Mouse (Mus musculus) intestine, embryonic 16.5 days (tissue): ENCODE measurements around the gene Cdiptos. TPM values are rescaled to one million over a fixed set of nuclear protein-coding genes. Genes with fewer than 3 reads are reported as not detected.
A peak's percentile ranks its signal among the peaks of the same experiment; 100 is the strongest.

Experiments used
- ATAC-seq: fragments of 200-750 bp; cut with Nextera tagmentation; 2 replicates; pipeline ENCODE4 v1.8.0; 2017; ENCODE audit warnings: moderate TSS enrichment, moderate library complexity
- H3K27ac ChIP-seq: fragments of 300-500 bp; sonication (generic); 2 replicates; pipeline ENCODE4 v1.5.1; 2014; ENCODE audit warnings: mild to moderate bottlenecking, low read length
- H3K27me3 ChIP-seq: fragments of 300-500 bp; sonication (generic); replicated peaks from 2 replicates; pipeline ENCODE4 v1.6.1; 2014; ENCODE audit warnings: low read length, control low read depth, mixed read lengths; ENCODE audit not compliant: control insufficient read depth, insufficient read depth
- H3K36me3 ChIP-seq: fragments of 300-500 bp; sonication (generic); 2 replicates; pipeline ENCODE4 v1.6.1; 2014; ENCODE audit warnings: low read length, control low read depth; ENCODE audit not compliant: control insufficient read depth, insufficient read depth
- H3K4me1 ChIP-seq: fragments of 300-500 bp; sonication (generic); 2 replicates; pipeline ENCODE4 v1.6.1; 2014; ENCODE audit warnings: low read length, control low read depth, mixed read lengths; ENCODE audit not compliant: control insufficient read depth, insufficient read depth
- H3K4me2 ChIP-seq: fragments of 300-500 bp; sonication (generic); 2 replicates; pipeline ENCODE4 v1.6.1; 2014; ENCODE audit warnings: low read depth, low read length, control low read depth
- H3K4me3 ChIP-seq: fragments of 300-500 bp; sonication (generic); 2 replicates; pipeline ENCODE4 v1.5.1; 2014; ENCODE audit warnings: mild to moderate bottlenecking, low read length
- H3K9ac ChIP-seq: fragments of 300-500 bp; sonication (generic); 2 replicates; pipeline ENCODE4 v1.6.1; 2014; ENCODE audit warnings: low read depth, low read length
- H3K9me3 ChIP-seq: fragments of 300-500 bp; sonication (generic); 2 replicates; pipeline ENCODE4 v1.6.1; 2016; ENCODE audit warnings: low read length, control low read depth; ENCODE audit not compliant: control insufficient read depth
- WGBS: fragments of 180-500 bp; shearing (Covaris S2); extraction: QIAGEN DNeasy Blood & Tissue Kit; methylation state at CpG from one replicate; pipeline ENCODE4 v1.1.7; 2014; 5-methylcytosine and 5-hydroxymethylcytosine counted together
- polyA plus RNA-seq: library from polyadenylated mRNA; unstranded; fragments of >200 nt; fragmentation: Nextera tagmentation; extraction: Ambion mirVana; gene quantifications from 2 replicates; pipeline ENCODE4 v1.2.1, GENCODE M21; 2015

Gene Cdiptos
- polyA plus RNA-seq, 1 experiment from 2014 or later: 1.6 TPM

DNA sequence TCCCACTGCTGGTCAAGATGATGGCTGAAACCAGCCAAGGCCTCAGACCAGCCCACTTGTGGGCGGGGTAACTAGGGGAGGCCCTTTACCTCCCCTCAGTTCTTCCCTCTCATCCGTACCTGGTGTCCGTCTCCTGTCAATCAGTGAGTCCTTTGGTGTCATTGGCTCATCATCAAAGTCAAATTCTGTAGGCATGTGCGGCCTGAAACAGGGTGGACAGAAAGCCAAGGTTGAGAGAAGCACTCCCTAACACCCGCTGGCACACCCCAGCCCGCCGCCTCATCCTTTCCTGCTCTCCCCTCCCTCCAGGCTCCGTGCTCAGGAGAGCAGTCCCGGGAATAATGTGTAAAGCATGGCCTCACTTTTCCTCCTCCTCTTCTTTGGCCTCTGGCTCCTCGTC, 40.2 kb upstream of the Cdiptos start:
- Histone ChIP-seq H3K4me3 (peak overlapping the region; percentile 66), H3K9ac (peak overlapping the region; percentile 83), H3K36me3 (peaks cover 8% of the 10 kb centered on the region; the same call in 1 of the 2 replicates), H3K9me3 (no peaks in the 10 kb centered on the region), H3K27ac (peak overlapping the region; percentile 92), H3K27me3 (no peaks in the 10 kb centered on the region), H3K4me2 (peak overlapping the region; percentile 55), H3K4me1 (peaks cover 52% of the 10 kb centered on the region)
- under 1% methylated on average over 10 of the region's 10 CpGs for WGBS
- ATAC-seq: peak; percentile 32

DNA sequence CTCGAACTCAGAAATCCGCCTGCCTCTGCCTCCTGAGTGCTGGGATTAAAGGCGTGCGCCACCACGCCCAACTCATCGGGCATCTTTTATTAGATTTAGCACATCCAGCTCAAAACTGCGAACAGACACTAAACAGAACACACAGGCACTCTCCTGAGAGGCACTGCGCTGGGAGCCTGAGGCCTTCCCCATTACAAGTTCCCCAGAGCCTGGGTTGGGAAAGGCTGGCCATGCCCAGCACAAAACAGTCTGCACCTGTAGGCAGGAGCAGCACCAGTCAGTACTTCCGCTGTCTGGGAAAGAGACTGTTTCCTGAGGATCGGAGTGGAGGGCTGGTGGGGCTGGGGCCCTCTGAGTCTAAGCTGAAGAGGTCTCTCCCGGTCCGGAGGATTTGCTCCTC, 39.1 kb upstream of the Cdiptos start:
- no peak for ATAC-seq
- 83% methylated on average over 12 of the region's 12 CpGs for WGBS
- H3K27me3 ChIP-seq: no peaks in the 10 kb centered on the region
- no peak overlapping the region for H3K4me3 ChIP-seq
- H3K36me3 ChIP-seq: peaks cover 8% of the 10 kb centered on the region; the same call in 1 of the 2 replicates
- H3K9me3 ChIP-seq: no peaks in the 10 kb centered on the region
- peaks cover 43% of the 10 kb centered on the region for H3K4me1 ChIP-seq
- peak overlapping the region; percentile 10; the same call in 1 of the 2 replicates for H3K9ac ChIP-seq
- H3K4me2 ChIP-seq: no peak overlapping the region; the same call in 1 of the 2 replicates
- H3K27ac ChIP-seq: no peak overlapping the region

DNA sequence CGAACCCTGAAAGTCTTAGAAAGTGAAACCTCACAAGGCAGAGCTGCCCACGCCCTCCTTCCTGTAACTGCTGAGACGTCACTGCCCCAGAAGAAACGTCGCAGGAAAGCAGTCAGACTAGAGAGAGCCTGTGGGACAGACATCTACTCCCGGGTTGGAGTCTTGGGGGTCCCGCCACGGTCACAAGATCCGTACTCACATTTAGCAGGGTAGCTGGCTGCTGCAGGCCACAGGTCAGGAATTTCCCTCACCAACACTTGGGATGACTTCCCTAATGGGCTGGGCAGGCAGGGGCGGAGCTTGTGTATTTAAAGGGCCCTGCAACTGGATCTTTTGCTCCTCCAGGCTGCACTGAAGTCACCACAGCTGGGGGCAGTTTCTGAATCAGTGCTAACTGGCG, 38.4 kb upstream of the Cdiptos start, which contains the start of gene Mvp:
Mvp (minus strand) TSS at position 302 of the 400 bp plus-strand sequence.
- Histone ChIP-seq H3K9me3 (no peaks in the 10 kb centered on the region), H3K4me3 (peak within 1 kb of the TSS; percentile 48), H3K27ac (peak within 1 kb of the TSS; percentile 34; the same call in 1 of the 2 replicates), H3K36me3 (peaks cover 8% of the 10 kb centered on the region; the same call in 1 of the 2 replicates), H3K4me1 (peaks cover 40% of the 10 kb centered on the region), H3K27me3 (no peaks in the 10 kb centered on the region), H3K9ac (peak within 1 kb of the TSS; percentile 64), H3K4me2 (peak within 1 kb of the TSS; percentile 55)
- no peak for ATAC-seq
- WGBS: 23% methylated on average over 11 of the region's 11 CpGs

- H3K27me3 ChIP-seq: no peaks in the 10 kb centered on the region
- H3K36me3 ChIP-seq: peaks cover 8% of the 10 kb centered on the region; the same call in 1 of the 2 replicates
- WGBS: 90% methylated on average over 6 of the region's 6 CpGs
- H3K27ac ChIP-seq: no peak overlapping the region
- peak overlapping the region; percentile 64; the same call in 1 of the 2 replicates for H3K9ac ChIP-seq
- peak overlapping the region; percentile 53 for H3K4me2 ChIP-seq
- no peak for ATAC-seq
- H3K9me3 ChIP-seq: no peaks in the 10 kb centered on the region
- peak overlapping the region; percentile 48 for H3K4me3 ChIP-seq
- H3K4me1 ChIP-seq: peaks cover 39% of the 10 kb centered on the region
These were observed 37.5 kb upstream of the Cdiptos start for GRCm38 (mm10) chr7:127013385-127013784.

DNA sequence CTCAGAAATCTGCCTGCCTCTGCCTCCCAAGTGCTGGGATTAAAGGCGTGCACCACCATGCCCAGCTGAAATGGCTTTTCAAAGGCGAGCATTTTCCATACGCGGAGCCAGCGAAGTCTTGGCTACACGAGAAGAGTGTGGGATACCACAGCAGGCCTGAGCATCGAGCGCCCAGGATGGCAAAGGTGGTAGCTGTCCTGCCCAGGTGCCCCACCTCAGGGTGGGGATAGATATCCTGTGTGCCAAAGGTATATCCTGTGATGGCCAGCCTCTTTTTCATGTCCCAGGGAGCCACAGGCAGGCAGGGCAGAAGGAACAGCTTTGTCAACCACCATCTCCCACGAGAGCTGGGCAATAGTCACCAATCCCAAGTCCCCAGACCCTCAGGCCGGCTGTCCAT, 36.9 kb upstream of the Cdiptos start:
- WGBS: 95% methylated on average over 10 of the region's 10 CpGs
- Histone ChIP-seq H3K9ac (no peak overlapping the region), H3K4me2 (no peak overlapping the region), H3K9me3 (no peaks in the 10 kb centered on the region), H3K4me1 (peaks cover 37% of the 10 kb centered on the region), H3K27ac (no peak overlapping the region), H3K27me3 (no peaks in the 10 kb centered on the region), H3K4me3 (no peak overlapping the region), H3K36me3 (peaks cover 8% of the 10 kb centered on the region; the same call in 1 of the 2 replicates)
- ATAC-seq: no peak

DNA sequence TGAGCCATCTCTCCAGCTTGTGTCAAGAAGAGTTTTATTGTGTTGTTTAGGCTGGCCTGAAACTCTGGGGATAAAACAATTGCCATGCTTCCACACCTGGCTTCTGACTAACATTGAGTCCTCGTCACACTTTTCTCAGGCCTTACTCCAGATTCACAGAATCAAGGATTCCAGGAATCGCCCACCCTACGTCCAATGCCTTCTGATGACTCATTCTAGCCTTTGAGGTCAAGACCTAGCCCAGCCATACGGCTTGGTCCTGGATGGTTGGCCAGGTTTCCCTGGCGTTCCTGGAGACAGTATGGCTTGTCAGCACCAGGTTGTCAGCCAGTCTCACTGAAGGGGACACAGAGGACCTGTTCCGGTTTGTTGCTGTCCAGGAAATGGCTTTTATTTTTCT, 36.5 kb upstream of the Cdiptos start:
- Histone ChIP-seq H3K4me1 (peaks cover 35% of the 10 kb centered on the region), H3K4me3 (no peak overlapping the region), H3K36me3 (peaks cover 8% of the 10 kb centered on the region; the same call in 1 of the 2 replicates), H3K9ac (no peak overlapping the region), H3K27me3 (no peaks in the 10 kb centered on the region), H3K27ac (no peak overlapping the region), H3K4me2 (no peak overlapping the region), H3K9me3 (no peaks in the 10 kb centered on the region)
- 84% methylated on average over 6 of the region's 6 CpGs for WGBS
- no peak for ATAC-seq

GRCm38 (mm10) chr7:127011717-127012116, 35.8 kb upstream of the Cdiptos start:
- H3K27ac ChIP-seq: 0 out of 2 replicates have a peak overlapping the region, but pooled peaks have one; percentile 1
- peaks cover 35% of the 10 kb centered on the region for H3K4me1 ChIP-seq
- no peak for ATAC-seq
- 74% methylated on average over 2 of the region's 2 CpGs for WGBS
- H3K4me2 ChIP-seq: no peak overlapping the region
- H3K4me3 ChIP-seq: no peak overlapping the region
- no peak overlapping the region; the same call in 1 of the 2 replicates for H3K9ac ChIP-seq
- H3K27me3 ChIP-seq: no peaks in the 10 kb centered on the region
- peaks cover 8% of the 10 kb centered on the region; the same call in 1 of the 2 replicates for H3K36me3 ChIP-seq
- no peaks in the 10 kb centered on the region for H3K9me3 ChIP-seq

DNA sequence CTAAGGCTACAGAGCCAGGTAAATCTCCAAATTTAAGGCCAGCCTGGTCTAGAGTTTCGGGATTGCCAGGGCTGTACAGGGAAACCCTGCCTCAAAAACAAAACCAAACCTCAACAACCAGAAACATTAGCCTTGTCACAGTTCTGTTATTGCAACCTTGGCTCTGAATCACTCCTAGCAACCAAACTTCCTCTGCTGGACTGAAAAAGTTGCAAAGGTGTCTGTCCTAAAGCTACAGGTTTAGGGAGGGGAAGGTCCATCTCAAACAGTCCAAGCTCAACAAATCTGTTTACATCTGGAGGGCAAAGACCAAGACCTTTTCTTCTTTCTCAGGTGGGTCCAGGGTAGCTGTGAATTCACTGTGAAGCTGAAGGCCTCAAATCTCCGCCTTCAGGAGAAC, 35.2 kb upstream of the Cdiptos start:
- H3K36me3 ChIP-seq: peaks cover 8% of the 10 kb centered on the region; the same call in 1 of the 2 replicates
- 87% methylated on average over 2 of the region's 2 CpGs for WGBS
- peaks cover 35% of the 10 kb centered on the region for H3K4me1 ChIP-seq
- no peak for ATAC-seq
- H3K4me3 ChIP-seq: no peak overlapping the region
- H3K27me3 ChIP-seq: no peaks in the 10 kb centered on the region
- no peaks in the 10 kb centered on the region for H3K9me3 ChIP-seq
- H3K4me2 ChIP-seq: no peak overlapping the region
- H3K9ac ChIP-seq: no peak overlapping the region
- peak overlapping the region; percentile 26; the same call in 1 of the 2 replicates for H3K27ac ChIP-seq

DNA sequence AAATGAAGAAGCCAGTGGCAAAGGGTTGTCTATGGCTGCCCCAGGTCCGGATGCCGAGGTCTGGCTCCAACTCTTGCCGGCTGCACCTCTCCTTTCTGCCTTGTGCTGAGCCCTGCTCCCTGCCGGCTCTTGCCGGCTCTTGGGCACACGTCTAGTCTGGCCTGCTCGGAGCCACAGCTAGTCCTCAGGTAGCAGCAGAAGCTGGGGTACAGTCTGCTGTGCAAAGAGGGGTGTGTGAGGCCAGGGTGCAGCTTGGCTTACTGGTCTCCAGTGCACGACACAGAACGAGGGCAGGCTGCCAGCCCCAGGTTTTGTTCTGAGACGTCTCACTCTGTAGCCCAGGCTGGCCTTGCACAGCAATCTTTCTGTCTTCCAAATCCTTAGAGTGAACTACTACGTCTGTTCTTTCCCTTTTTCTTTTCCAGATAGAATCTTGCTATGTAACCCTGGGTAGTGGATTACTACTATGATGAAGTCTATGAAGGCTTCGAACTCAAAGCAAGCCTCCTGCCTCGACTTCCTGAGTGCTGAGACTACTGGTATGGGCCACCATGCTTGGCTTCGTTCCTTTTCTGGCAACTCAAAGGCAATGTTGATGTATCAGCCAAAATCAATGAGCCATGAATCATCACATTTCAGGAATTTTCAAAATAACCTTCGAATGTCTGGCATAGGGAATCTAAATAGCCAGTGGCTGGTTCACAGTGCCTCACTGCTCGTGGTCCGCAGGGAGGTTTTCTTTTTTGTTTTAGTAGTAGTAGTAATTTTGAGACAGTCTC, 33.6 kb upstream of the Cdiptos start:
- H3K36me3 ChIP-seq: peaks cover 3% of the 10 kb centered on the region; the same call in 1 of the 2 replicates
- peak overlapping the region; percentile 49 for H3K9ac ChIP-seq
- 0 out of 2 replicates have a peak overlapping the region, but pooled peaks have one; percentile 15 for H3K4me2 ChIP-seq
- peak; percentile 24 for ATAC-seq
- WGBS: 80% methylated on average over 17 of the region's 17 CpGs
- no peaks in the 10 kb centered on the region for H3K9me3 ChIP-seq
- H3K4me1 ChIP-seq: peaks cover 22% of the 10 kb centered on the region
- peak overlapping the region; percentile 95 for H3K27ac ChIP-seq
- no peak overlapping the region for H3K4me3 ChIP-seq
- no peaks in the 10 kb centered on the region for H3K27me3 ChIP-seq
